Mouse (Mus musculus): ENCODE measurements around the gene Sema4c. TPM values are rescaled to one million over a fixed set of nuclear protein-coding genes. Genes with fewer than 3 reads are reported as not detected.

The Sema4c gene
- polyA plus RNA-seq, 1 experiment from 2014 or later: 3.6 TPM

Small RNA genes within 50 kb of the gene (microRNA-seq; reads per million reads assigned to microRNA genes)
- gene Gm47280: not detected

Other genes starting within 250 kb of the Sema4c start
- gene Kansl3, start 189.2 kb downstream of the Sema4c start, polyA plus RNA-seq (2014; fragmentation: Nextera tagmentation; extraction: Ambion mirVana): 35.6 and 38.1 TPM in 2 replicates
- 1.4 and 1.5 TPM in 2 replicates for gene Fer1l5, start 186.1 kb downstream of the Sema4c start, polyA plus RNA-seq (2014; fragmentation: Nextera tagmentation; extraction: Ambion mirVana)
- gene Lman2l, start 113.1 kb downstream of the Sema4c start, polyA plus RNA-seq (2014; fragmentation: Nextera tagmentation; extraction: Ambion mirVana): 35.1 and 38.2 TPM in 2 replicates
- 12.4 and 14.0 TPM in 2 replicates for gene Cnnm4, start 86.7 kb downstream of the Sema4c start, polyA plus RNA-seq (2014; fragmentation: Nextera tagmentation; extraction: Ambion mirVana)
- gene Cnnm3, start 46.5 kb downstream of the Sema4c start, polyA plus RNA-seq (2014; fragmentation: Nextera tagmentation; extraction: Ambion mirVana): 5.2 and 5.6 TPM in 2 replicates
- 7.1 and 7.2 TPM in 2 replicates for gene Ankrd23, start 21.5 kb downstream of the Sema4c start, polyA plus RNA-seq (2014; fragmentation: Nextera tagmentation; extraction: Ambion mirVana)
- 0.28 TPM in 1 of 2 replicates, not detected in the other for gene Gm42417, start 18.9 kb downstream of the Sema4c start, polyA plus RNA-seq (2014; fragmentation: Nextera tagmentation; extraction: Ambion mirVana)
- 15.3 and 16.2 TPM in 2 replicates for gene Ankrd39, start 10.9 kb downstream of the Sema4c start, polyA plus RNA-seq (2014; fragmentation: Nextera tagmentation; extraction: Ambion mirVana)
- gene Fam178b, start 124.8 kb upstream of the Sema4c start, polyA plus RNA-seq (2014; fragmentation: Nextera tagmentation; extraction: Ambion mirVana): 0.30 TPM in 1 of 2 replicates, not detected in the other
- 528 and 531 TPM in 2 replicates for gene Cox5b, start 133.1 kb upstream of the Sema4c start, polyA plus RNA-seq (2014; fragmentation: Nextera tagmentation; extraction: Ambion mirVana)
- gene 4933424G06Rik, start 151.8 kb upstream of the Sema4c start, polyA plus RNA-seq (2014; fragmentation: Nextera tagmentation; extraction: Ambion mirVana): not detected in 2 replicates
- 127 and 135 TPM in 2 replicates for gene Actr1b, start 156.1 kb upstream of the Sema4c start, polyA plus RNA-seq (2014; fragmentation: Nextera tagmentation; extraction: Ambion mirVana)
- gene Zap70, start 203.4 kb upstream of the Sema4c start, polyA plus RNA-seq (2014; fragmentation: Nextera tagmentation; extraction: Ambion mirVana): 0.32 and 1.3 TPM in 2 replicates